Comparison of ENCODE assay signal across 8 mouse cellular contexts in genomic region chr1:36709854-36710280, GRCm38 (mm10). TPM values are rescaled to one million over a fixed set of nuclear protein-coding genes. Genes with fewer than 3 reads are reported as not detected.
DNase-seq lines count a peak whose midpoint lies in the region; ATAC-seq and TF ChIP-seq lines count a peak whose summit lies in the region.

Gene 4933424G06Rik, plus strand, starts transcription at chr1:36710149.

- DNase-seq in gastrocnemius, adult 8-10 months (ENCODE audit: low spot score in 2 of 2): peak; percentile 95 to 98
- DNase-seq in hindlimb bud, embryonic 11.5 days (ENCODE audit: extremely low spot score, low read depth, low spot score): peak; percentile 84
- peak; percentile 94 to 98 for DNase-seq in left cerebral cortex, adult 8-10 months (ENCODE audit: low spot score in 2 of 2)
- DNase-seq in right cerebral cortex, postnatal 10 days (ENCODE audit: low spot score in 2 of 2): peak; percentile 99
- peak; percentile 97 for DNase-seq in urinary bladder, postnatal 25 days (ENCODE audit: low spot score)

- peak within 1 kb of the TSS; percentile 80 for H3K27ac ChIP-seq in cortical plate, adult 2 months (ENCODE audit: insufficient read depth, low read length)

- H3K27me3 ChIP-seq in megakaryocyte, embryonic 14.5 days (replicated peaks): peaks cover 6% of the 10 kb centered on the region

- peak; percentile 89 for TF ChIP-seq POLR2A in cortical plate, adult 2 months (IDR thresholded peaks at IDR 0.05; ENCODE audit: extremely low read depth, insufficient read depth, low read length)

- peak within 1 kb of the TSS; percentile 86 for H3K4me3 ChIP-seq in cortical plate, adult 2 months (ENCODE audit: insufficient read depth, low read length)
- H3K4me3 ChIP-seq in megakaryocyte, embryonic 14.5 days (replicated peaks): peak within 1 kb of the TSS; percentile 96

- H3K4me1 ChIP-seq in cortical plate, adult 2 months (ENCODE audit: control insufficient read depth, insufficient read depth, low read length): peaks cover 2% of the 10 kb centered on the region; the same call in 1 of the 2 replicates
- peaks cover 37% of the 10 kb centered on the region for H3K4me1 ChIP-seq in megakaryocyte, embryonic 14.5 days

- peak; percentile 94 for ATAC-seq in activated CD4-positive, CD25-positive, alpha-beta regulatory T cell, adult 4 months

- H3K36me3 ChIP-seq in megakaryocyte, embryonic 14.5 days (replicated peaks; ENCODE audit: low read length): peaks cover 36% of the 10 kb centered on the region

- peaks cover 15% of the 10 kb centered on the region for H3K9me3 ChIP-seq in megakaryocyte, embryonic 14.5 days

- TF ChIP-seq CTCF in cortical plate, adult 2 months (IDR thresholded peaks at IDR 0.05; ENCODE audit: extremely low read depth, insufficient read depth, low read length): no peak

RNA-seq across cellular contexts. Expression of gene 4933424G06Rik, which starts in this region (rescaled TPM):
- not detected for polyA plus RNA-seq in activated CD4-positive, CD25-positive, alpha-beta regulatory T cell, adult 4 months (2017; shearing (Covaris generic))
- polyA plus RNA-seq in cortical plate, adult 2 months (2012; rRNA removed): 0.15 and 0.62 TPM in 2 replicates
- total RNA-seq in gastrocnemius, adult 8-10 months (2022): under 1 TPM in 3 of 4 experiments, not detected in 1; 0.65 to 0.75 (median 0.70) TPM
- 1 to 10 TPM in 3 of 4 experiments, not detected in 1; 1.0 to 1.1 (median 1.0) TPM for total RNA-seq in left cerebral cortex, adult 8-10 months (2022)
- polyA plus RNA-seq in megakaryocyte, embryonic 14.5 days (2012; ENCODE audit: insufficient read depth, low replicate concordance): not detected in 2 replicates

Comparison
In these comparisons a context has a peak if more than half of its experiments do, and no peak if none do; other contexts are left out.
1. Peak in every context shown above with its lines: DNase-seq, ATAC-seq, H3K4me3 ChIP-seq and H3K27ac ChIP-seq.
2. Peak in ATAC-seq in activated CD4-positive, CD25-positive, alpha-beta regulatory T cell, adult 4 months; RNA of the gene not detected or under 1 TPM.
3. Peak in DNase-seq in gastrocnemius, adult 8-10 months; RNA of the gene not detected or under 1 TPM.